Mouse (Mus musculus) neural tube, embryonic 15.5 days (tissue): ENCODE results near the gene Cpm. TPM values are rescaled to one million over a fixed set of nuclear protein-coding genes. Genes with fewer than 3 reads are reported as not detected.

ENCODE experiments used
- ATAC-seq: fragments of 200-750 bp; cut with Nextera tagmentation; 2 replicates; pipeline ENCODE4 v1.8.0; 2017; ENCODE audit warnings: mild to moderate bottlenecking, moderate TSS enrichment, moderate library complexity; ENCODE audit not compliant: low FRiP score
- H3K27ac ChIP-seq: fragments of 300-500 bp; sonication (generic); replicated peaks from 2 replicates; pipeline ENCODE4 v1.5.1; 2015; ENCODE audit warnings: mild to moderate bottlenecking, inconsistent platforms
- H3K27me3 ChIP-seq: fragments of 300-500 bp; sonication (generic); replicated peaks from 2 replicates; pipeline ENCODE4 v1.6.1; 2015; ENCODE audit warnings: inconsistent platforms
- H3K36me3 ChIP-seq: fragments of 300-500 bp; sonication (generic); 2 replicates; pipeline ENCODE4 v1.6.1; 2015; ENCODE audit warnings: inconsistent platforms
- H3K4me1 ChIP-seq: fragments of 300-500 bp; sonication (generic); 2 replicates; pipeline ENCODE4 v1.6.1; 2015; ENCODE audit warnings: inconsistent platforms
- H3K4me2 ChIP-seq: fragments of 300-500 bp; sonication (generic); 2 replicates; pipeline ENCODE4 v1.6.1; 2015; ENCODE audit warnings: inconsistent platforms, mild to moderate bottlenecking, moderate library complexity
- H3K4me3 ChIP-seq: fragments of 300-500 bp; sonication (generic); replicated peaks from 2 replicates; pipeline ENCODE4 v1.5.1; 2015; ENCODE audit warnings: mild to moderate bottlenecking, inconsistent platforms
- H3K9ac ChIP-seq: fragments of 300-500 bp; sonication (generic); replicated peaks from 2 replicates; pipeline ENCODE4 v1.6.1; 2015; ENCODE audit warnings: mild to moderate bottlenecking, inconsistent platforms
- H3K9me3 ChIP-seq: fragments of 300-500 bp; sonication (generic); replicated peaks from 2 replicates; pipeline ENCODE4 v1.6.1; 2016; ENCODE audit warnings: inconsistent platforms
- WGBS: fragments of 180-500 bp; shearing (Covaris S2); methylation state at CpG from one replicate; pipeline ENCODE4 v1.1.7; 2015; ENCODE audit warnings: mixed read lengths; 5-methylcytosine and 5-hydroxymethylcytosine counted together
- polyA plus RNA-seq: library from polyadenylated mRNA; unstranded; fragments of >200 nt; fragmentation: Nextera tagmentation; extraction: Ambion mirVana; gene quantifications from 2 replicates; pipeline ENCODE4 v1.2.1, GENCODE M21; 2015

The Cpm gene
- polyA plus RNA-seq, 1 experiment from 2014 or later, result 4.1 TPM

DNA sequence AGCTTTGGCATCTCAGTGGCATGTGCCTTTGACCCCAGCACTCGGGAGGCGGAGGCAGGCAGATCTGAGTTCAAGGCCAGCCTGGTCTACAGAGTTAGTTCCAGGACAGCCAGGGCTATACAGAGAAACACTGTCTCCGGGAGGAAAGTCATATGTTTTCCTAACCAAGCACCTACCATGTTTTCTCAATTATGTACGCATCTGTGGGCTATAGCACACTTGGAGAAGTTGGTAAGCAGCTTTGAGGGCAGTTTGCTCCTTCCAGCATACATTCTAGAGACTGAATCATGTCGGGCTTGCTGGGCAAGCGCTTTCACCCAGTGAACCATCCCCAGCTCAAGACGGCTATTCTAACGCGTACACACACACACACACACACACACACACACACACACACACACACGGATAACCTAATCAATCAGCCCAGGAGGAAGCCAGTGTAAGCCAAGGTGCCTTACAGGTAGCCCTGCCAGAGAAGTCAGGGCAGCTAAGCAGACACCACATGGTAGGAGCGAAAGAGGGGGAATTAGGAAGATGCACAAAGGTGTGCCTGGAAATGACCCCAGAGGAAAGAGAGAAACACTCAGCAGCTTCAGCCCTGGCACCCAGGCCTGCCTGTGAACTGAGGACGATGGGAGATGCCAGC is 51.7 kb downstream of the Cpm start:
- no peaks in the 10 kb centered on the region for H3K36me3 ChIP-seq
- H3K27ac ChIP-seq, result no peak overlapping the region
- no peak overlapping the region for H3K4me2 ChIP-seq
- H3K4me1 ChIP-seq, result peaks cover 8% of the 10 kb centered on the region
- H3K27me3 ChIP-seq, result no peaks in the 10 kb centered on the region
- no peaks in the 10 kb centered on the region for H3K9me3 ChIP-seq
- ATAC-seq, result no peak
- H3K9ac ChIP-seq, result no peak overlapping the region
- no peak overlapping the region for H3K4me3 ChIP-seq
- 91% methylated on average over 12 of the region's 12 CpGs for WGBS

DNA sequence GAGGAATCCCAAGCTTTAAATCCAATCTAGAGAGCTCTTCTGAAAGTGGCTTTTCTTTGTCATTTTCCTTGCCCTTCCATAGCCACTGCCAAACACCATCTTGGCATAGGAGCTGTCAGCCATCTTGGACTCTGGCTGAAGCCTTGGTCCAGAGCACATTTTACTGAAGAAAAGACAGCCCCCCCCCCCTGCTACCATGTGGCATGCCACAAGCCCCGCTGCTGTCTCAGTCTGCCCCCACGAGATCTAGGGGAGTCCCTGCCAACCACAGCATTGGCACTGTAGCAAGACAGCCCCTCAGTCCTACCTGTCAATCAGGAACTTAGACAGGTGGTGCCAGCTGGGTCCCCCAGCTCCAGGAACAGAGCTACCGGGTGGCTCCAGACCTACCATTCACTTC is 52.2 kb downstream of the Cpm start:
- ATAC-seq, result no peak
- Histone ChIP-seq H3K9ac (no peak overlapping the region), H3K4me2 (no peak overlapping the region), H3K27me3 (no peaks in the 10 kb centered on the region), H3K36me3 (no peaks in the 10 kb centered on the region), H3K9me3 (no peaks in the 10 kb centered on the region), H3K4me3 (no peak overlapping the region), H3K27ac (no peak overlapping the region), H3K4me1 (0 out of 2 replicates have a peak, but pooled peaks cover 3% of the 10 kb centered on the region)
- 94% methylated on average over 3 of the region's 3 CpGs for WGBS

DNA sequence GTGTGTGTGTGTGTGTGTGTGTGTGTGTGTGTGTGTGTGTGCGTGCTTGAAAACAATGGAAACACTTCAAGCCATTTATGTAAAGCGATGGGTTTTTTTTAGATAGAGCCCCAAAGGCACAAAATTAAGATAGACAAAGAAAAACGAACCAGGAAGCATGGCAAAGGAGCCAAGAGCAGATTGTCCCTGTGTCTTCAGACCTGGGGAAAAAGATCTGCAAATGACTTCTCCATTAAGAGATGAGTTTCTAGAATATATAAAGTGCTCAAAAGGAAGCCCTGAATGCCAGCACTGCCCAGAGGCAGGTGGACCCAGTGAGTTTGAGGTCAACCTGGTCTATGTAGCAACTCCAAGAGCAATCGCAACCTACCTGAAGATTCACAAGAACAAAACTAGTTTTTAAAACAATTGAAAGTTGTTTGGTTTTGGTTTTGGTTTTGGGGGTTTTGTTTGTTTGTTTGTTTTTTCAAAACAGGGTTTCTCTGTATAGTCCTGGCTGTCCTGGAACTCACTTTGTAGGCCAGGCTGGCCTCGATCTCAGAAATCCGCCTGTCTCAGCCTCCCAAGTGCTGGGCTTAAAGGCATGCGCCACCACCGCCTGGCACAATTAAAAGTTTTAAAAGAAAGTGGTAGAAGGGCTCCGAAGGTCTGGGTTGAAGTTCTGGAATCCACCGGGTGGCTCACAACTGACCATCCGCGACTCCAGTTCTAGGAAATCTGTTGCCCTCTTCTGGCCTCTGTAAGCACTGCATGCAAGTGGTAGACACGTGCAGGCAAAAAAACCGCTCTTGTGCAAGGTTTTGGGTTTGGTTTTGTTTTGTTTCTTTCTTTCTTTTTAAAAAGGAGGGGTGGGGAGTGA is 52.9 kb downstream of the Cpm start:
- Histone ChIP-seq H3K4me1 (no peaks in the 10 kb centered on the region), H3K27ac (no peak overlapping the region), H3K9me3 (no peaks in the 10 kb centered on the region), H3K36me3 (no peaks in the 10 kb centered on the region), H3K4me2 (no peak overlapping the region), H3K27me3 (no peaks in the 10 kb centered on the region), H3K4me3 (no peak overlapping the region), H3K9ac (no peak overlapping the region)
- no peak for ATAC-seq
- 69% methylated on average over 14 of the region's 14 CpGs for WGBS

DNA sequence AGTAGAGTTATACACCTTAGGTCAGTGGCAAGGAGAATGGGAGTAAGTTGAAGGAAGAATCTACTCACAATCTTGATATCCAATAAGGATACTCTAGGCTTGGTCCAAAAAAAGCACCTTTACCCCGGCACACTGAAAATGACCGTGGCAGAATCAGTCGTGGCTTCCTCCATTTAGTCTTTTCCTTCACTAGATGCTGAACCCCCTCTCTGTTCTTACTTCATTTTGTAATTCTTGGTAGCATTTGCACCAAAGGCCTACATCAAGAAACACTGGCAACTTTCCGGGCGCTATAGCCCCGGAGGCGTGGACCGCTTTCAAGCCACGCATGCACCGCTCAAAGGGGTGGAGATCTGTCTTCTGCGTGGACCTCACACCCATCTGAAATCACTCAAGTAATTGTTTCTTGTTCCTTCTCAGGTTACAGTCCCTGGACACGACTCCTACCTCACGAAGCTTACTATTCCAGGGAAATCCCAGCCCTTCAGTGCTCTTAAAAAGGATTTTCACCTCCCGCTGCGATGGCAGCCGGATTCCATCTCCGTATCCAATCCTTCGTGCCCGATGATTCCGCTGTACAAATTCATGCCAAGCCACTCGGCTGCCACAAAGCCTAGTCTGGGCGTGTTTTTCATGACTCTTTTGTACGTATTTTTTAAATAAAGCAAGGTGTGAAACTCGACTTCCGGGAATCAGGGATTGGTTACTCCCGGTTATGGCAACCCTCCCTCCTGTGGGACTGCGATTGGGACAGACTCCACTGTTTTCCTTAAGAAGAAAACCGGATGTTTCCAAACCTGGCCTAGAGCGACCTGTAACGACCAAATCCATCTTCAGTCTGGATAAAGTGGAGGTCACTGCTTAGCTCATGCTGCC is 53.8 kb downstream of the Cpm start:
- Histone ChIP-seq H3K4me2 (no peak overlapping the region), H3K36me3 (0 out of 2 replicates have a peak, but pooled peaks cover 4% of the 10 kb centered on the region), H3K4me1 (no peaks in the 10 kb centered on the region), H3K9ac (no peak overlapping the region), H3K9me3 (no peaks in the 10 kb centered on the region), H3K27me3 (no peaks in the 10 kb centered on the region), H3K27ac (no peak overlapping the region), H3K4me3 (no peak overlapping the region)
- ATAC-seq, result no peak
- WGBS, result 83% methylated on average over 30 of the region's 30 CpGs

DNA sequence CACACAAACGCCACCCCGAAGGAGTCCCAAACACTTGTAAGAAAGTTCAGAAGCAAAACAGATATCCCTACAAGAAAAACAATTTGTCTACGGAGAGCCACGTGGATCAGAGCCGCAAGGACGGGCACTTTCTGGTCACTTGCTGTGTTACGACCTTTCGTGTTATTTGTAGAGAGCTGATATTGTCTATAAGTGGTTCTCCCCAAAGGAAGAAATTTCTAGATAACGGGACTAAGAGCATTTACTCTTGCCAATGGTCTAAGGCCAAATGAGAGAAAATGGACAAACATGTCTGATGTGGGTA is 54.4 kb downstream of the Cpm start:
- H3K27ac ChIP-seq, result no peak overlapping the region
- no peak overlapping the region for H3K4me2 ChIP-seq
- peaks cover 9% of the 10 kb centered on the region for H3K36me3 ChIP-seq
- no peaks in the 10 kb centered on the region for H3K4me1 ChIP-seq
- no peak overlapping the region for H3K4me3 ChIP-seq
- no peak for ATAC-seq
- H3K9ac ChIP-seq, result no peak overlapping the region
- no peaks in the 10 kb centered on the region for H3K27me3 ChIP-seq
- WGBS, result 90% methylated on average over 9 of the region's 9 CpGs
- no peaks in the 10 kb centered on the region for H3K9me3 ChIP-seq

DNA sequence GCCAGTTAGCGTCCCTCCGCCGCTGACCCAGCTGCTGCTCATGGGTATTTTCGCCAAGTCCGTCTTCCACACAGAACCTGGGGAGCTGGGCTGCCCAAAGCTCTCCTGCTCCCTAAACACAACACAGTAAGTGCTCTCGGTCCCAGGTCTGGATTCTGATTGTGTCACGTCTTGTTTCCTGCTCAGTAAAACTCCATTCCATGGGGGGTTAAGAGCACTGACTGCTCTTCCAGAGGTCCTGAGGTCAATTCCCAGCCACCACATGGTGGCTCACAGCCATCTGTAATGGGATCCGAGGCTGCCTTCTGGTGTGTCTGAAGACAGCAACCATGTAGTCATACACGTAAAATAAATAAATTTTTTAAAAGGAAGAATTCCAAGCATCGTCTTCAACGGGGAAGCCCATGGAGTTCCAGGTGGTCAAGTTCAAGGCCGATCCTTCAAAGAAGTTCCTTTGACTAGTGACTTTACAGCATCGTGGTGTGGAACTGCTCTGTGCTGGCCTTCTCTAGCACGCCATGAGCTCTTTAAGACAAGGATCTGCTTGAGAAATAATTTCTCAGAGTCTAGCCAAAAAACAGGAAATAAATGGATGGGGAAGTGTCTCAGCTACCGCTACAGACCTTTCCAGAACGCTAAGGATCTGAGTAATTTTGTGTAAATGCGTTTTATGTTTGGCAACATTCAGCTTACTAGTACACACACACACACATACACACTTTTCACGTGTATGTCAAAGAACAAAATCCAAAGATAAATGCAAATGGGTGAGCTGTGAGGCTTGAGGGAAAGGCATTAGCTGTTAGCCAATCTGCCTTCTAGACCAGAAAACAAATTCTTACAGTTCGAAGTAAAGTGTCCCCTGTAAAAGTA is 55.2 kb downstream of the Cpm start:
- Histone ChIP-seq H3K4me3 (no peak overlapping the region), H3K36me3 (peaks cover 18% of the 10 kb centered on the region), H3K4me2 (no peak overlapping the region), H3K9ac (no peak overlapping the region), H3K27me3 (no peaks in the 10 kb centered on the region), H3K9me3 (no peaks in the 10 kb centered on the region), H3K27ac (no peak overlapping the region), H3K4me1 (no peaks in the 10 kb centered on the region)
- no peak for ATAC-seq
- 91% methylated on average over 19 of the region's 19 CpGs for WGBS

DNA sequence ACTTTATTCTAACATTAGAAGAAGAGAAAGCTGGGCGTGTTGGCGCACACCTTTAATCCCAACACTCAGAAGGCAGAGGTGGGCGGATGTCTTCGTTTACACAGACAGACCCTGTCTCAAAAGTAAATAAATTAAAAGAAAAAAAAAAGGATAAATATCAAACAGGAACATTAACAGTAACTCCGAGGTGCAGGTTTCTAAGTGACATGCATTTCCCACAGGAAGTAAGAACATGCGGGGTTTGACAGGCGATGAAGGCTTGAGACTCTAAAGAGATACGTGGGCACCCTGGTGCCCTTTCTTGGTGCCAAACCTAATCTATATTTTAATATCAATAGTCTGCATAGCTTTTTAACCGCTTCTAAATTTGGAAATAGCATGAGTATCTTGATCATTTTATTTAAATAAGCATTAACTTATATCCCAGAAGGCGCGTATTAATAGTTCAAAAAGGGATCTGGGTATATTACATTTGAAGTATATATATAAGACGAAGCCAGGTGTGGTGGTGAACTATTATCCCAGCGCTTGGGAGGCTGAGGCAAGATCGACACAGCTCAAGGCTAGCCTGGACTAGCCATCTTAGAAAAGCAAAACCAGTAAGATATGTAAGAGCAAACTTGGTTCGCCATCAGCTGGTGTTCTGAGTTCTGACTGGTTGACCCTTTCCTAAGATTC is 56.0 kb downstream of the Cpm start:
- H3K4me1 ChIP-seq, result no peaks in the 10 kb centered on the region
- no peaks in the 10 kb centered on the region for H3K9me3 ChIP-seq
- ATAC-seq, result no peak
- peaks cover 21% of the 10 kb centered on the region for H3K36me3 ChIP-seq
- WGBS, result 95% methylated on average over 15 of the region's 15 CpGs
- no peak overlapping the region for H3K4me3 ChIP-seq
- no peaks in the 10 kb centered on the region for H3K27me3 ChIP-seq
- no peak overlapping the region for H3K9ac ChIP-seq
- H3K27ac ChIP-seq, result no peak overlapping the region
- no peak overlapping the region for H3K4me2 ChIP-seq

DNA sequence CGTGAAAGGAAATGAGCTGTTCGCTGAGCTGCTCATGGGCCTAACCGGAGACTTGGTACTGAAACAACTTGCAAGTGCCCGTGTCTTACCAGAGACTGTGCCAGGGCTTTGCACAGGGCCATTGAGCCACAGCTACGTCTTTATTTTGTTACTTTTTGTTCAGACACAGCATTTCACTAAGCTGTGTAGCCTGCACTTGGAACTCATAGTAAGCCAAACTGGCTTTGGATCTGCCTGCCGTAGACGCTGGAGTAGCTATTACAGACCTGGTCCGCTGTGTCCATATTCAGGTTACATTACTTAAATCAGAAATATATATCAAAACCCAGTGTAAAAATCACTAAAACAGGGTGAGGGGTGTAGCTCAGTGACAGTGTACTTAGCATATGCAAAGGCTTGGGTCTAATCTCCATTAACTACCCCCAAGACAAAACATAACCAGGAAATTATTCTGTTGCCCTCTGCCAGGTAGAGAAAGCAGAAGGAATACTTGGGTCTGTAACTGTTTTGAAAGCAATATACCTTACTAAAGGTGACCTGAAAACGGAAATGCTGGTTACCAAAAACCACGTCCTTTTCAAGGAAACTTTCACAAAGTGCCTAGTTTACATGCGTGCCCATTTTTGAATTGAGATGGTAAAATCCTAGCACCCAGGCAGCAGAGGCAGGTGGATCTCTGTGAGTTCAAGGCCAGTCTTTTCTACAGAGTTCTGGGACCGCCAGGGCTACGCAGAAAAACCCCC is 56.7 kb downstream of the Cpm start:
- WGBS, result 93% methylated on average over 13 of the region's 13 CpGs
- Histone ChIP-seq H3K9me3 (no peaks in the 10 kb centered on the region), H3K27me3 (no peaks in the 10 kb centered on the region), H3K36me3 (peaks cover 28% of the 10 kb centered on the region), H3K4me3 (no peak overlapping the region), H3K4me2 (no peak overlapping the region), H3K4me1 (no peaks in the 10 kb centered on the region), H3K27ac (no peak overlapping the region), H3K9ac (no peak overlapping the region)
- no peak for ATAC-seq

DNA sequence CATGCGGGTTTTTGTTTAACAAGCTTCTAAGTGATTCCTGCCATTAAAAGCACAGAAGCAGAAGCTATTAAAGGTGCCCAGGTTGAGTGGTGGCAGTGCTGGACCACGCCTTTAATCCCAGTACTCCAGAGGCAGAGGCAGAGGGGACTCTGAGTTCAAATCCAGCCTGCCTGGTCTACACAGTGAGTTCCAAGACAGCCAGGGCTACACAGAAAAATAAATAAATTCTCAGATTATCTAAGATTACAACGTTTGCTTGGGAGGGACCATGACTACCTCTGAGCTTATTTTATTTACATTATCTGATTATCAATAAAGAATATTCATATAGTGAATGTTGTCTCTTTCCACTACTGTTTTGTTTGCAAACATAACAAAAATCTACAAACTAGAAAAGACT is 57.7 kb downstream of the Cpm start:
- Histone ChIP-seq H3K4me3 (no peak overlapping the region), H3K9me3 (no peaks in the 10 kb centered on the region), H3K27ac (no peak overlapping the region), H3K4me1 (no peaks in the 10 kb centered on the region), H3K36me3 (peaks cover 36% of the 10 kb centered on the region), H3K9ac (no peak overlapping the region), H3K4me2 (no peak overlapping the region), H3K27me3 (no peaks in the 10 kb centered on the region)
- WGBS, result 74% methylated on average over 3 of the region's 3 CpGs
- no peak for ATAC-seq

DNA sequence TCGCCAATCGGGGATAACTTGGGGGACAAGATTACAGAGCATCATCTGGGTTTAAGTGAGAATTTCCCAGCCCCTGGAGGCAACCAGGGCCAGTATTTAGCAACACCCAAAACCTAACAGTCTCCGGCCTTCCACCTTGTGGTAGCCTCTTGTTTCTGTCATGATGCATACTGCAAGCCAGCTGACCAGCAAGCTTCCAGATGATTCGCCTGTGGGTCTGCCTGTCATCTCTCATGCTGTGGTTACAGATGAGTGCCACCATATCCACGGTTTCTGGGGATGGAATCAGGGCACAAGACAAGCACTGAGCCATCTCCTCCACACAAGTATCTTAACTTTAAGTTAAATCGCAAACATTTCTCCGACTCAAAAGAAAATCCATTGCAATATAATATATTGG is 58.3 kb downstream of the Cpm start:
- H3K4me3 ChIP-seq, result no peak overlapping the region
- no peak for ATAC-seq
- H3K9ac ChIP-seq, result no peak overlapping the region
- WGBS, result 90% methylated on average over 7 of the region's 7 CpGs
- no peaks in the 10 kb centered on the region for H3K9me3 ChIP-seq
- H3K27ac ChIP-seq, result no peak overlapping the region
- no peaks in the 10 kb centered on the region for H3K27me3 ChIP-seq
- peaks cover 41% of the 10 kb centered on the region for H3K36me3 ChIP-seq
- H3K4me1 ChIP-seq, result no peaks in the 10 kb centered on the region
- H3K4me2 ChIP-seq, result no peak overlapping the region
